Mouse (Mus musculus) hindbrain, postnatal 0 days (tissue): ENCODE measurements around the gene Ly6g6e. TPM values are rescaled to one million over a fixed set of nuclear protein-coding genes. Genes with fewer than 3 reads are reported as not detected.
A peak's percentile ranks its signal among the peaks of the same experiment; 100 is the strongest.

ENCODE experiments used
- ATAC-seq: fragments of 200-750 bp; cut with Nextera tagmentation; 2 replicates; pipeline ENCODE4 v1.8.0; 2017; ENCODE audit warnings: mild to moderate bottlenecking, moderate TSS enrichment, moderate library complexity
- DNase-seq: peaks from one replicate; pipeline ENCODE4 v3.0.0-alpha.2; 2015; ENCODE audit warnings: low spot score
- H3K27ac ChIP-seq: fragments of 300-500 bp; sonication (generic); 2 replicates; pipeline ENCODE4 v1.5.1; 2014; ENCODE audit warnings: mild to moderate bottlenecking
- H3K27me3 ChIP-seq: fragments of 300-500 bp; sonication (generic); 2 replicates; pipeline ENCODE4 v1.6.1; 2014; ENCODE audit warnings: low read length, mixed read lengths; ENCODE audit not compliant: insufficient read depth
- H3K36me3 ChIP-seq: fragments of 300-500 bp; sonication (generic); 2 replicates; pipeline ENCODE4 v1.6.1; 2014; ENCODE audit warnings: low read length, mixed read lengths; ENCODE audit not compliant: insufficient read depth
- H3K4me1 ChIP-seq: fragments of 300-500 bp; sonication (generic); 2 replicates; pipeline ENCODE4 v1.6.1; 2014; ENCODE audit warnings: antibody characterized with exemption, low read length, mixed read lengths; ENCODE audit not compliant: insufficient read depth
- H3K4me2 ChIP-seq: fragments of 300-500 bp; sonication (generic); 2 replicates; pipeline ENCODE4 v1.6.1; 2014; ENCODE audit warnings: low read depth, mild to moderate bottlenecking, low read length, moderate library complexity, mixed read lengths
- H3K4me3 ChIP-seq: fragments of 300-500 bp; sonication (generic); 2 replicates; pipeline ENCODE4 v1.5.1; 2014; ENCODE audit warnings: low read length
- H3K9ac ChIP-seq: fragments of 300-500 bp; sonication (generic); replicated peaks from 2 replicates; pipeline ENCODE4 v1.6.1; 2014; ENCODE audit warnings: mild to moderate bottlenecking, low read length, moderate library complexity, mixed read lengths
- H3K9me3 ChIP-seq: fragments of 300-500 bp; sonication (generic); 2 replicates; pipeline ENCODE4 v1.6.1; 2016; ENCODE audit warnings: low read length, mixed read lengths
- CTCF ChIP-seq: IDR thresholded peaks from 2 replicates; pipeline ENCODE4 v1.5.1; 2016; ENCODE audit warnings: antibody characterized with exemption, control low read depth, low read depth
- WGBS: fragments of 180-500 bp; shearing (Covaris S2); extraction: QIAGEN DNeasy Blood & Tissue Kit; methylation state at CpG from one replicate; pipeline ENCODE4 v1.1.7; 2014; 5-methylcytosine and 5-hydroxymethylcytosine counted together
- polyA plus RNA-seq: library from polyadenylated mRNA; unstranded; fragments of >200 nt; fragmentation: Nextera tagmentation; extraction: Ambion mirVana; gene quantifications from 2 replicates; pipeline ENCODE4 v1.2.1, GENCODE M21; 2015
- total RNA-seq: library from RNA; depleted of rRNA; stranded (reverse); fragments of >200 nt; gene quantifications from 2 replicates; pipeline ENCODE4 v1.2.3, GENCODE M21; 2014

Gene Ly6g6e
- total and polyA plus RNA-seq, 2 experiments from 2014 or later, result 0.44 TPM; not detected in 1

DNA sequence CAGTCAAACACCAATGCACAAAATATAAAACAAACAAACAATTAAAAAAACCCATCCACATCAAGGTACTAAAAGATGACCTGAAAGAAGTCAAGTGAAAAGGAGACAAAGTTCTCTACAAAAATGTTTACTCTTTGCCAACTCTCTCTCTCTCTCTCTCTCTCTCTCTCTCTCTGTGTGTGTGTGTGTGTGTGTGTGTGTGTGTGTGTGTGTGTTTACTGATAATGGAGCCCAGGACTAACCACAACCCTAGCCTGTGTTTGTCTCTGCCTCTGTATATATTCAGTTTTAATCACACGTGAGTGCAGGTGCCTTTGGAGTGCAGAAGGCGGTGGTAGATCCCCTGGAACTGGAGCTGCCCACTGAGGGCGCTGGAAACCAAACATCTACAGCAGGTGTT lies 19.6 kb upstream of the Ly6g6e start:
- TF ChIP-seq CTCF, result no peak
- Histone ChIP-seq H3K27ac (no peak overlapping the region), H3K27me3 (no peaks in the 10 kb centered on the region), H3K9me3 (no peaks in the 10 kb centered on the region), H3K4me1 (peaks cover 6% of the 10 kb centered on the region; the same call in 1 of the 2 replicates), H3K36me3 (no peaks in the 10 kb centered on the region; the same call in 1 of the 2 replicates), H3K4me3 (no peak overlapping the region), H3K4me2 (no peak overlapping the region), H3K9ac (no peak overlapping the region)
- no peak for ATAC-seq
- 79% methylated on average over 3 of the region's 3 CpGs for WGBS
- no peak for DNase-seq

GRCm38 (mm10) chr17:35058316-35058715 lies 18.4 kb upstream of the Ly6g6e start:
- H3K4me3 ChIP-seq, result peak overlapping the region; percentile 84
- H3K36me3 ChIP-seq, result no peaks in the 10 kb centered on the region; the same call in 1 of the 2 replicates
- WGBS, result 64% methylated on average over 9 of the region's 9 CpGs
- no peaks in the 10 kb centered on the region for H3K9me3 ChIP-seq
- DNase-seq, result no peak
- peak overlapping the region; percentile 62; the same call in 1 of the 2 replicates for H3K9ac ChIP-seq
- peak overlapping the region; percentile 96 for H3K4me2 ChIP-seq
- no peaks in the 10 kb centered on the region for H3K27me3 ChIP-seq
- no peak for TF ChIP-seq CTCF
- peak overlapping the region; percentile 88; the same call in 1 of the 2 replicates for H3K27ac ChIP-seq
- H3K4me1 ChIP-seq, result peaks cover 6% of the 10 kb centered on the region; the same call in 1 of the 2 replicates
- no peak for ATAC-seq

- Histone ChIP-seq H3K36me3 (no peaks in the 10 kb centered on the region; the same call in 1 of the 2 replicates), H3K4me3 (peak within 1 kb of the TSS; percentile 84), H3K4me2 (peak within 1 kb of the TSS; percentile 96), H3K9ac (peak within 1 kb of the TSS; percentile 62), H3K4me1 (peaks cover 6% of the 10 kb centered on the region; the same call in 1 of the 2 replicates), H3K27ac (peak within 1 kb of the TSS; percentile 88), H3K9me3 (no peaks in the 10 kb centered on the region), H3K27me3 (no peaks in the 10 kb centered on the region)
- peak; percentile 83 for TF ChIP-seq CTCF
- WGBS, result under 1% methylated on average over 55 of the region's 57 CpGs
- peak; percentile 95 for DNase-seq
- peak; percentile 93 for ATAC-seq
Observed at GRCm38 (mm10) chr17:35058911-35059892, 17.5 kb upstream of the Ly6g6e start, which contains the start of gene Ddah2. Gene Ddah2, plus strand, starts transcription at chr17:35059035.

GRCm38 (mm10) chr17:35060071-35060470 lies 16.6 kb upstream of the Ly6g6e start:
- TF ChIP-seq CTCF, result no peak
- WGBS, result 19% methylated on average over 14 of the region's 14 CpGs
- DNase-seq (no peak), ATAC-seq (no peak)
- peak overlapping the region; percentile 62 for H3K9ac ChIP-seq
- peak overlapping the region; percentile 88; the same call in 1 of the 2 replicates for H3K27ac ChIP-seq
- peaks cover 8% of the 10 kb centered on the region; the same call in 1 of the 2 replicates for H3K4me1 ChIP-seq
- peaks cover 6% of the 10 kb centered on the region; the same call in 1 of the 2 replicates for H3K27me3 ChIP-seq
- no peaks in the 10 kb centered on the region for H3K9me3 ChIP-seq
- H3K4me3 ChIP-seq, result peak overlapping the region; percentile 84
- H3K36me3 ChIP-seq, result no peaks in the 10 kb centered on the region; the same call in 1 of the 2 replicates
- peak overlapping the region; percentile 96 for H3K4me2 ChIP-seq

DNA sequence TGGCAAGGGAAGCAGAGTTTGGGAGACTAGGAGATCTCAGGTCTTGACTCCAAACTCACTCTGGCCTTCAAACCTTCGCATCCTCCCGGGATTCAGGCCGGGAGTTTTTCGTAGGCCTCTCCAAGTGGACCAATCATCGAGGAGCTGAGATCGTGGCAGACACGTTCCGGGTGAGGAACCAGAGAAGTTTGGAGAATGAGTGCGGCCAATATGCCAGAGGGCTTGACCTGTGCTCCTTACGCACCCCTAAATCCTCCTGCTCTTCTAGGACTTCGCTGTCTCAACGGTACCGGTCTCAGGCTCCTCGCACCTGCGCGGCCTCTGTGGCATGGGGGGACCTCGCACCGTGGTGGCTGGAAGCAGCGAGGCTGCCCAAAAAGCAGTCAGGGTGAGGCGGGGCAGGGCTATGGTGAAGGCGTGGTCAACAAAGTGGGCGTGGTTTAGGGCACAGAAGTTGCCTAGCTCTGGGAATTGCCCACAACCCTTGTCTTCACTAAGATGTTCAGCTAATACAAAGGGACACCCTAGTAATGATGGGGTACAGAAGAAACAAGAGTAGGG lies 15.9 kb upstream of the Ly6g6e start:
- no peak overlapping the region for H3K27ac ChIP-seq
- H3K4me1 ChIP-seq, result peaks cover 12% of the 10 kb centered on the region; the same call in 1 of the 2 replicates
- WGBS, result 56% methylated on average over 22 of the region's 22 CpGs
- ATAC-seq, result no peak
- H3K9ac ChIP-seq, result peak overlapping the region; percentile 62; the same call in 1 of the 2 replicates
- peaks cover 12% of the 10 kb centered on the region for H3K27me3 ChIP-seq
- H3K4me3 ChIP-seq, result peak overlapping the region; percentile 84
- DNase-seq, result no peak
- H3K4me2 ChIP-seq, result peak overlapping the region; percentile 96
- no peaks in the 10 kb centered on the region for H3K9me3 ChIP-seq
- H3K36me3 ChIP-seq, result no peaks in the 10 kb centered on the region; the same call in 1 of the 2 replicates
- no peak for TF ChIP-seq CTCF

DNA sequence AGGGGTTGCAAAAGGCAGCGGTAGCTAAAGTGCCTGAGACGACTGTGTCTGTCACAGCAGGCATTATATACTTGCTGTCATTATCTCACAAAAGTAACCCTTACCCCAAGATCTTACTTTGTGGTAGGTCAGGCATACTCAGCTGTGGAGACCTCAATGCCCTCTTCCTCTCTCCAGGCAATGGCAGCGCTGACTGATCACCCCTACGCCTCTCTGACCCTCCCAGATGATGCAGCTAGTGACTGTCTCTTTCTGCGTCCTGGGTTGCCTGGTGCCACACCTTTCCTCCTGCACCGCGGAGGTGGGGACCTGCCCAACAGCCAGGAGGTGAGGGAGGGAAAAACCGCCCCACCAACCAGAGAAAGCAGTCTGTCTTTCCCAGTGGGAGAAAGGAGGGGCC lies 15.4 kb upstream of the Ly6g6e start:
- no peak for TF ChIP-seq CTCF
- ATAC-seq, result no peak
- Histone ChIP-seq H3K9ac (no peak overlapping the region), H3K27me3 (peaks cover 12% of the 10 kb centered on the region), H3K4me1 (peaks cover 12% of the 10 kb centered on the region; the same call in 1 of the 2 replicates), H3K9me3 (no peaks in the 10 kb centered on the region), H3K27ac (no peak overlapping the region), H3K36me3 (no peaks in the 10 kb centered on the region; the same call in 1 of the 2 replicates), H3K4me2 (no peak overlapping the region), H3K4me3 (no peak overlapping the region)
- no peak for DNase-seq
- 82% methylated on average over 8 of the region's 8 CpGs for WGBS
